Mouse (Mus musculus): ENCODE data around the gene Aar2. TPM values are rescaled to one million over a fixed set of nuclear protein-coding genes. Genes with fewer than 3 reads are reported as not detected.

Gene Aar2
- polyA plus RNA-seq, 1 experiment from 2014 or later = 59.2 TPM

DNA sequence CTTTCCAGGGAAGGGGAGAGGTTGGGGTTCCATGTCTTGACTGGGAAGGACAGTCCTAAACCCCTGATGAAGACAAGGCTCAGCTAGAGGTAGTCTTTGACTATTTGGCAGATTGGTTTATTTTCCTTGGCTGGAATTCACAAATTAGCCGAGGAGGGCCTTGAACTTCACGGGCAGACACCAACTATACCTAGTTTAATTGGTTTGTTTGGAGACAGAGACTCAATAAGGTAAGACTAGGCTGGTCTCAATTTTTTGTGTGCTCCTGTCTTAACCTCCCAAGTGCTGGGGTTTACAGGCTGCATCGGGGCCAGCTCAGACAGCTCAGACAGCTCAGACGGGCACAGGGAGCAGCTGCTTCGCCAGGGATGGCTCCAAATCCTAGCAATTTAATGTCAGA is 33.1 kb downstream of the Aar2 start:
- Histone ChIP-seq H3K4me1 (ENCODE audit: control insufficient read depth, insufficient read depth, low read length) (peaks cover 8% of the 10 kb centered on the region; the same call in 1 of the 2 replicates), H3K4me2 (ENCODE audit: low read length) (no peak overlapping the region), H3K27me3 (ENCODE audit: control insufficient read depth, insufficient read depth, low read length) (no peaks in the 10 kb centered on the region), H3K9me3 (ENCODE audit: control insufficient read depth, low read length) (no peaks in the 10 kb centered on the region), H3K4me3 (replicated peaks; ENCODE audit: low read depth, low read length) (no peak overlapping the region), H3K36me3 (ENCODE audit: control insufficient read depth, insufficient read depth, low read length) (no peaks in the 10 kb centered on the region), H3K27ac (replicated peaks; ENCODE audit: low read depth, low read length) (no peak overlapping the region), H3K9ac (replicated peaks; ENCODE audit: low read length) (no peak overlapping the region)
- DNase-seq (no peak), ATAC-seq (ENCODE audit: low FRiP score, low TSS enrichment) (no peak)
- WGBS = 81% methylated on average over 5 of the region's 5 CpGs

DNA sequence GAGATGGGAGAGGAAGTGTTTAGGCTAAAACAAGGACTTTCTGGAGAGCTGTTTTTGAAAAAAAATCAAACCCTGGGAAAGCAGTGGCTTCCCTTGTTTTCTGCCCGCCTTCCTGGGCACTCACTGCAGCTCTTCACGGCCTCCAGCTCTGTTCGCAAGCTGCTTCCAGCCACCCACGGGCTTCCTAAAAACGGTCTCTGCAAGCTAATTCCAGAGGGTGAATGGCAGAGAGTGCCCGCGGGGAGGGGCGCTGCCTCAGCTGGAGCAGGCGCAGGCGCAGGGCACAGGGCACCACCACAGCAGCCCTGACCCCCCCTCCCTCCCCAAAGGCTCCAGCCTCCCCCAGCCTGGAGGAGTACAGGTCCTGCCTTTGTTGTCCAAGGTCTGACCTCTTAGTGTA is 33.9 kb downstream of the Aar2 start:
- Histone ChIP-seq H3K9ac (replicated peaks; ENCODE audit: low read length) (no peak overlapping the region), H3K9me3 (ENCODE audit: control insufficient read depth, low read length) (no peaks in the 10 kb centered on the region), H3K27me3 (ENCODE audit: control insufficient read depth, insufficient read depth, low read length) (no peaks in the 10 kb centered on the region), H3K4me2 (ENCODE audit: low read length) (no peak overlapping the region), H3K36me3 (ENCODE audit: control insufficient read depth, insufficient read depth, low read length) (no peaks in the 10 kb centered on the region), H3K4me1 (ENCODE audit: control insufficient read depth, insufficient read depth, low read length) (peaks cover 8% of the 10 kb centered on the region; the same call in 1 of the 2 replicates), H3K4me3 (replicated peaks; ENCODE audit: low read depth, low read length) (no peak overlapping the region), H3K27ac (replicated peaks; ENCODE audit: low read depth, low read length) (no peak overlapping the region)
- WGBS = 60% methylated on average over 10 of the region's 10 CpGs
- ATAC-seq (ENCODE audit: low FRiP score, low TSS enrichment) = no peak
- DNase-seq = peak; percentile 9

DNA sequence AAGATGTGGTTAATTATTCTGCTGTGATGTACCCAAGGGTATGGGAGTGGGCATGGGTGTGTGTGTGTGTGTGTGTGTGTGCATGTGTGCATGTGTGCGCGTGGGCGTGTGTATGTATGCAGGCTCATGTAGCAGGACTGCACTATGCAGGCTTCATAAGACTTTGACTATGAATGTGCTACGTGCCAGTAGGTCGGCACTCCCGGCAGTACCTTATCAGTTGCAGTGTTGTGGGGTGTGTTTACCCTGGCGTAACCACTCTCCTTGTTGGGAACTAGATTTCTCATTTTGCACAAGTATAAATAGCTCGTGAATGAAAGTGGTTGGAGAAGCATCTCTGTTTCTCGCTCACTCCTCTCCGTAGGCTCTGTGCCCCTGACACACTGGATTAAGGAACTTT is 35.5 kb downstream of the Aar2 start:
- no peak for ATAC-seq (ENCODE audit: low FRiP score, low TSS enrichment)

DNA sequence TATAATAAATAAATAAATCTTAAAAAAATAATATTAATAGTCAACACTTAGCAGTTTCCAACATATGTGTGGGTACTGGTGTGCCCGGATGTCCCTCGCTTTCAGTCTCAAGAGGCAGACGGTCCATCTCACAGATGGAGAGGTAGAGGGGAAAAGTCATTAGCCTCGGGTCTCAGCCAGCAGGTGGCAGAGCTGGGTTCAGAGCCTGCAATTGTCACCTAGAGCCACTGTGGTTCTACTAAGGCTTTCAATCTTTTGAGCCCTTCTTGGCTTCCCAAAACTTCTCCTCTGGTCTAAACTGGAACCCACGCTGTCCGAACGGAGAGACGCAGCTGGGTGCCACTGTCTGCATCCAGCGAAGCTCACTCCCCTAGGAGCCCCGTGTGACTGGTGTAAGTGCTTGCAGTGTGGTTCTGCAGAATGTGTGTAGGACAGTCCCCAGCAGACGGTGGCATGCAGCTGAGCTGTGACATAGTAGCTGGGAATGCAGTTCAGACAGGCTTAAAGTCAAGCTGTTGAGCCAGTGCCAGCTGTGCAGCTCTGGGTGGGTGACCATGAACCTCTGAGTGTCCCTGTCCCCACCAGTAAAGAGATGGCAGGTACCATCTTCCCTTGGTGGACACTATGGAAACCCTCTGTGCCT is 36.9 kb downstream of the Aar2 start:
- Histone ChIP-seq H3K36me3 (ENCODE audit: control insufficient read depth, insufficient read depth, low read length) (no peaks in the 10 kb centered on the region), H3K9me3 (ENCODE audit: control insufficient read depth, low read length) (no peaks in the 10 kb centered on the region), H3K4me1 (ENCODE audit: control insufficient read depth, insufficient read depth, low read length) (peaks cover 8% of the 10 kb centered on the region; the same call in 1 of the 2 replicates), H3K27ac (replicated peaks; ENCODE audit: low read depth, low read length) (no peak overlapping the region; the same call in 1 of the 2 replicates), H3K27me3 (ENCODE audit: control insufficient read depth, insufficient read depth, low read length) (no peaks in the 10 kb centered on the region), H3K4me2 (ENCODE audit: low read length) (no peak overlapping the region), H3K4me3 (replicated peaks; ENCODE audit: low read depth, low read length) (no peak overlapping the region), H3K9ac (replicated peaks; ENCODE audit: low read length) (no peak overlapping the region)
- no peak for ATAC-seq (ENCODE audit: low FRiP score, low TSS enrichment)
- DNase-seq = peak; percentile 39
- WGBS = 61% methylated on average over 11 of the region's 11 CpGs

More for the DNA sequence above, 35.5 kb downstream of the Aar2 start:
- no peak for DNase-seq
- Histone ChIP-seq H3K9ac (replicated peaks; ENCODE audit: low read length) (no peak overlapping the region), H3K4me1 (ENCODE audit: control insufficient read depth, insufficient read depth, low read length) (peaks cover 8% of the 10 kb centered on the region; the same call in 1 of the 2 replicates), H3K27ac (replicated peaks; ENCODE audit: low read depth, low read length) (no peak overlapping the region), H3K4me2 (ENCODE audit: low read length) (no peak overlapping the region), H3K4me3 (replicated peaks; ENCODE audit: low read depth, low read length) (no peak overlapping the region), H3K36me3 (ENCODE audit: control insufficient read depth, insufficient read depth, low read length) (no peaks in the 10 kb centered on the region), H3K27me3 (ENCODE audit: control insufficient read depth, insufficient read depth, low read length) (no peaks in the 10 kb centered on the region), H3K9me3 (ENCODE audit: control insufficient read depth, low read length) (no peaks in the 10 kb centered on the region)
- 91% methylated on average over 10 of the region's 10 CpGs for WGBS

DNA sequence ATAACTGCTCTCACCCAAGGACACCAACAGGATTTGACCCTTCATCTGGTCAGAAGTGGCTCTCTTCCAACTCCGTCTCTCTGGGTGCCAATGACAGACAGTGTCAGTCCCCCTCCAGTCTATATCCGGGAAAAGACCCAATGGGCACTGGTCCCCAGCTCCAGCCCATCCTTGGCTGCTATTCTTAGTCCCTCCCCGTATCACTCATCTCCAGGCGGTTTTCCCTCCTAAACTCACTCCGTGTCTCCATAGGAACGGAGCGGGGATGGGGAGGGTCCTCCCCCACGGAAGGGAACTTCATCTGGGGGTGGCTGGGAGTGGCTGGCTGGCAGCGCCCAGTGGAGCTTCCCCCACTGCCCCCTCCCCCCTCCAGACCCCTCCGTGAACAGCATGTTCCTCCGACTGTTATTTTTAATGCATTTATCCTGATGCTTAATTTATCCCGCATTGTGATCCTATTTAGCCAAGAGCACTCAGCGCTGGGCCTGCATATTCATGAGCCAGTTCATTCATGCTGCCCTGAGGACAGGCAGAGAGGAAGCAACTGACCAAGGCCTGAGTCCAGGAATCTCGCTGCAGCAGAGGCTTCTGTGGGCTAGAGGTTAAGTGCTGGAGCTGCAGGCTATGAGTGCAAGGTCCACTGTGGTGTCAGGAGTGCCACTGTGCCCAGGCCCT is 37.5 kb downstream of the Aar2 start:
- Histone ChIP-seq H3K4me1 (ENCODE audit: control insufficient read depth, insufficient read depth, low read length) (peaks cover 8% of the 10 kb centered on the region; the same call in 1 of the 2 replicates), H3K9ac (replicated peaks; ENCODE audit: low read length) (no peak overlapping the region; the same call in 1 of the 2 replicates), H3K27ac (replicated peaks; ENCODE audit: low read depth, low read length) (no peak overlapping the region; the same call in 1 of the 2 replicates), H3K36me3 (ENCODE audit: control insufficient read depth, insufficient read depth, low read length) (no peaks in the 10 kb centered on the region), H3K9me3 (ENCODE audit: control insufficient read depth, low read length) (no peaks in the 10 kb centered on the region), H3K4me3 (replicated peaks; ENCODE audit: low read depth, low read length) (no peak overlapping the region), H3K27me3 (ENCODE audit: control insufficient read depth, insufficient read depth, low read length) (no peaks in the 10 kb centered on the region), H3K4me2 (ENCODE audit: low read length) (peak overlapping the region; percentile 43)
- WGBS = 13% methylated on average over 14 of the region's 14 CpGs
- ATAC-seq (ENCODE audit: low FRiP score, low TSS enrichment) (peak; percentile 57; the same call in 1 of the 2 replicates), DNase-seq (peak; percentile 72)

DNA sequence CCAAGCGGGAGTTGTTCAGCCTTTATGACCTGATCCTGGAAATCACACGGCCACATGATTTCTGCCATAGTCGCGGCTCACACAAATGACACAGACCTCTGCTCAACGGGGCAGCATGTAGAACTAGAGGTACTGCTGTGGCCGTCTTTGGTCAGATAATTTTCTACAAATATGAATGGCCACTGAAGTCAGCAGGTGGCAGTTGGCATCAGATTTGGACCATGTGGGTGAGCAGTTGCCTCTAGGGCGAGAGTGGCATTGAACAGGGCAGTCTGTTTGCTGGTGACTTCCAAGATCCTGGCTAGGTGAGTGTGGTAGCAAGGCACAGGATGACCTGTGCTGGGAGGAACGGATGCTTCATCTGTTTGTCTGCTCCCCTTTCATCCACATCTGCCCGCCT is 42.1 kb downstream of the Aar2 start:
- 93% methylated on average over 9 of the region's 9 CpGs for WGBS
- Histone ChIP-seq H3K4me3 (replicated peaks; ENCODE audit: low read depth, low read length) (no peak overlapping the region), H3K27me3 (ENCODE audit: control insufficient read depth, insufficient read depth, low read length) (no peaks in the 10 kb centered on the region), H3K27ac (replicated peaks; ENCODE audit: low read depth, low read length) (no peak overlapping the region), H3K9ac (replicated peaks; ENCODE audit: low read length) (no peak overlapping the region), H3K4me1 (ENCODE audit: control insufficient read depth, insufficient read depth, low read length) (peaks cover 8% of the 10 kb centered on the region; the same call in 1 of the 2 replicates), H3K36me3 (ENCODE audit: control insufficient read depth, insufficient read depth, low read length) (no peaks in the 10 kb centered on the region), H3K9me3 (ENCODE audit: control insufficient read depth, low read length) (no peaks in the 10 kb centered on the region), H3K4me2 (ENCODE audit: low read length) (no peak overlapping the region)
- ATAC-seq (ENCODE audit: low FRiP score, low TSS enrichment) (no peak), DNase-seq (no peak)

DNA sequence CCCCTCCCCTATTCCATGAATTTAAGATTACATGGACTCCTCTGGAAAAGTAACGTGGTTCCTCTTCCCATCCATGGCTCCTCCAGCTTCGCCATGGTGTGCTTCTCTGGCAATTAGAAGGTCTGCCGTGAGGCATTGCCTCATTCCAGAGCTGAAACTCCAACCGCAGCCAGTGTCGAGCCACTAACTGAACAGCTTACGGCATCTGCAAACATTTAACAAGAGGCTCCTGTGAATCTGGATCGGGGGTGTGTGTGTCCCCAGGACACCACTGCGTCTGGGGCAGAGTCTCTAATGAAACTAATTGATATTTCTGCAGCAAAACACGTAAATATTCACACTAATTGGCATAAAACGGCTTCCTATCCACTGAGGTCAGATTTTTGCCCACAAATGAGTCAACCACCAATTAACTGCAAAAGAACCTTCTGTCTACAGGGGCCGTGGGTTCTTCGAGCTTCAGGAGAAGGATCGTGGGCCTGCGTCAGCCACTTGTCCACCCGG is 47.7 kb downstream of the Aar2 start:
- no peak overlapping the region for H3K4me2 ChIP-seq (ENCODE audit: low read length)
- no peaks in the 10 kb centered on the region for H3K4me1 ChIP-seq (ENCODE audit: control insufficient read depth, insufficient read depth, low read length)
- 76% methylated on average over 15 of the region's 15 CpGs for WGBS
- H3K27ac ChIP-seq (replicated peaks; ENCODE audit: low read depth, low read length) = no peak overlapping the region
- no peaks in the 10 kb centered on the region for H3K27me3 ChIP-seq (ENCODE audit: control insufficient read depth, insufficient read depth, low read length)
- no peak overlapping the region for H3K9ac ChIP-seq (replicated peaks; ENCODE audit: low read length)
- H3K4me3 ChIP-seq (replicated peaks; ENCODE audit: low read depth, low read length) = no peak overlapping the region
- no peaks in the 10 kb centered on the region for H3K9me3 ChIP-seq (ENCODE audit: control insufficient read depth, low read length)
- no peaks in the 10 kb centered on the region for H3K36me3 ChIP-seq (ENCODE audit: control insufficient read depth, insufficient read depth, low read length)
- DNase-seq (no peak), ATAC-seq (ENCODE audit: low FRiP score, low TSS enrichment) (no peak)

DNA sequence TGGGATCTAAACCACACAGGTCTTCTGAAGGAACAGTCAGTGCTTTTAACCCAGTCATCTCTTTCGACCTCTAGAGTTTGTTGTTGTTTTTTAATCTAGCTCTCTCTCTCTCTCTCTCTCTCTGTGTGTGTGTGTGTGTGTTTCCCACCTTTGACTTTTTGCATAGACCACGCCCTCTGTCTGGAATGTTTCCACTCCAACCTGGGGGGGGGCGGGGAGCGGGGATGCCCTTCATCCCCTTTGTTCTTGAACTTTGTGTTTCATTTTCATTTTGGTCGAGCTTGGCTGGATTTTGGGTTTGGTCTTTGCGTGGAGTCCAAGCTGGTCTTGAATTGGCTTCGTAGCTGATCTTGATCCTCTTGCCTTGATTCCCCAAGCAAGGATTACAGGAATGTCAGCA is 55.2 kb downstream of the Aar2 start:
- H3K4me3 ChIP-seq (replicated peaks; ENCODE audit: low read depth, low read length) = no peak overlapping the region
- no peak overlapping the region for H3K4me2 ChIP-seq (ENCODE audit: low read length)
- DNase-seq (no peak), ATAC-seq (ENCODE audit: low FRiP score, low TSS enrichment) (no peak)
- 79% methylated on average over 7 of the region's 7 CpGs for WGBS
- H3K27ac ChIP-seq (replicated peaks; ENCODE audit: low read depth, low read length) = no peak overlapping the region
- H3K36me3 ChIP-seq (ENCODE audit: control insufficient read depth, insufficient read depth, low read length) = no peaks in the 10 kb centered on the region
- no peaks in the 10 kb centered on the region for H3K27me3 ChIP-seq (ENCODE audit: control insufficient read depth, insufficient read depth, low read length)
- no peaks in the 10 kb centered on the region for H3K9me3 ChIP-seq (ENCODE audit: control insufficient read depth, low read length)
- no peak overlapping the region for H3K9ac ChIP-seq (replicated peaks; ENCODE audit: low read length)
- H3K4me1 ChIP-seq (ENCODE audit: control insufficient read depth, insufficient read depth, low read length) = no peaks in the 10 kb centered on the region

DNA sequence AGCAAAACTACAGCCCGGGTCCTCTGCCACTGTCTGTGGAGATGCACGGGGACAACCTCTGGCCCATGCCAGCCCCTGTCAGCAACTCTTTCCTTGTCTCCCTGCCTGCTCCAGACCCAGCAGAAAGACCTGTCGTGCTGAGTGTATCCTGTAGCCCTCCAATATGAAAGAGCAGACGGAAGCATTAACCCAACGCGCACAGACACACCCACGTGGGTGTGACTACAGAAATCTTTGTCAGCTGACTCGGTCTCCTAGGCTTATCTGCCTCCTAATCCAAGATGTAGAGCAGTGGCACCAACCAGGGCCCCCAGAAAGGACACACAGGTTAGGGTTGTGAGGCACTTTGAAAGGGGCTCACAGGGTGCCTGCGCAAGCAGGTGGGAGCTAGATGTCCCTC is 56.3 kb downstream of the Aar2 start:
- H3K27me3 ChIP-seq (ENCODE audit: control insufficient read depth, insufficient read depth, low read length) = no peaks in the 10 kb centered on the region
- H3K9ac ChIP-seq (replicated peaks; ENCODE audit: low read length) = no peak overlapping the region
- H3K9me3 ChIP-seq (ENCODE audit: control insufficient read depth, low read length) = no peaks in the 10 kb centered on the region
- H3K4me2 ChIP-seq (ENCODE audit: low read length) = no peak overlapping the region
- 82% methylated on average over 9 of the region's 9 CpGs for WGBS
- no peak overlapping the region for H3K4me3 ChIP-seq (replicated peaks; ENCODE audit: low read depth, low read length)
- DNase-seq (no peak), ATAC-seq (ENCODE audit: low FRiP score, low TSS enrichment) (no peak)
- no peak overlapping the region for H3K27ac ChIP-seq (replicated peaks; ENCODE audit: low read depth, low read length)
- no peaks in the 10 kb centered on the region for H3K4me1 ChIP-seq (ENCODE audit: control insufficient read depth, insufficient read depth, low read length)
- no peaks in the 10 kb centered on the region for H3K36me3 ChIP-seq (ENCODE audit: control insufficient read depth, insufficient read depth, low read length)

All from midbrain, embryonic 14.5 days (tissue).